9 mouse cellular contexts compared by ENCODE assay signal in genomic region chr6:116423664-116424063, GRCm38 (mm10). TPM values are rescaled to one million over a fixed set of nuclear protein-coding genes. Genes with fewer than 3 reads are reported as not detected.
DNase-seq lines count a peak whose midpoint lies in the region; ATAC-seq and TF ChIP-seq lines count a peak whose summit lies in the region.
"Had no signal": no experiment of that assay in that cellular context is flagged by ENCODE, and none has a peak within 500 bp of the region (broad histone marks: within the 10 kb centered on the region; RNA-seq: fewer than 3 reads in every experiment).

No protein-coding gene starts in this region.

- DNase-seq in heart, adult 11 months, result peak; percentile 82
- DNase-seq in heart, adult 9 months (ENCODE audit: low spot score in 2 of 2), result no peak
- peak; percentile 17 for DNase-seq in retina, postnatal 7 days (ENCODE audit: low read depth, low spot score)
- no peak for DNase-seq in retina, postnatal 1 day
- DNase-seq in embryo, embryonic 10.5 days (ENCODE audit: low spot score), result no peak
- no peak for DNase-seq in gastrocnemius, postnatal 10 days

- peak; percentile 63 for ATAC-seq in megakaryocyte progenitor cell, adult 5-6 weeks (replicated peaks; ENCODE audit: poor library complexity)

- no peak for TF ChIP-seq POLR2A in cortical plate, adult 2 months (IDR thresholded peaks at IDR 0.05; ENCODE audit: extremely low read depth, insufficient read depth, low read length)

- no peak overlapping the region for H3K27ac ChIP-seq in cortical plate, adult 2 months (ENCODE audit: insufficient read depth, low read length)

- peak; percentile 64 for TF ChIP-seq CTCF in cortical plate, adult 2 months (IDR thresholded peaks at IDR 0.05; ENCODE audit: extremely low read depth, insufficient read depth, low read length)

- H3K4me3 ChIP-seq in cortical plate, adult 2 months (ENCODE audit: insufficient read depth, low read length), result no peak overlapping the region
- H3K4me3 ChIP-seq: erythroblast, embryonic 14.5 days had no signal

- no peaks in the 10 kb centered on the region for H3K4me1 ChIP-seq in cortical plate, adult 2 months (ENCODE audit: control insufficient read depth, insufficient read depth, low read length)

RNA-seq across cellular contexts. Expression of gene Alox5, which starts 37.3 kb away (rescaled TPM):
- 1.3 and 1.5 TPM in 2 replicates for polyA plus RNA-seq in cortical plate, adult 2 months (2012; rRNA removed)
- total RNA-seq in megakaryocyte progenitor cell, adult 5-6 weeks (2015), result 8.1 and 9.5 TPM in 2 replicates
- 5.9 and 12.3 TPM in 2 replicates for total RNA-seq in megakaryocyte progenitor cell, adult 5-6 weeks (2017)
- total RNA-seq in gastrocnemius, postnatal 10 days (2021), result 1 to 10 TPM; 1.9 to 2.7 TPM

Comparison
In these comparisons a context has a peak if more than half of its experiments do, and no peak if none do; other contexts are left out.
1. DNase-seq: peak in heart, adult 11 months (single experiment) and retina, postnatal 7 days (single experiment); none in heart, adult 9 months (0 of 2), retina, postnatal 1 day (single experiment), embryo, embryonic 10.5 days (single experiment) and gastrocnemius, postnatal 10 days (single experiment).